Mouse (Mus musculus) gastrocnemius, postnatal 10 days (tissue): ENCODE results near the gene Defb45. TPM values are rescaled to one million over a fixed set of nuclear protein-coding genes. Genes with fewer than 3 reads are reported as not detected.

Experiments
- DNase-seq: peaks from one replicate; pipeline ENCODE4 v3.0.0; 2021; ENCODE audit warnings: mixed read lengths
- long read RNA-seq, 2 experiments: library from polyadenylated mRNA; stranded (forward); transcript quantifications; one replicate each; pipeline ENCODE4 v2.0.0; 2021
- total RNA-seq, 2 experiments: library from RNA; stranded (reverse); gene quantifications; 2 replicates each; pipeline ENCODE4 v1.2.3; 2021

Defb45 gene
- not detected for total RNA-seq
- long read RNA-seq, experiment 1 = 0 reads
- long read RNA-seq, experiment 2 = 0 reads

GRCm38 (mm10) chr2:152599299-152599698, at the start of gene Defb45:
Gene Defb45 (minus strand): TSS chr2:152599399.
- no peak for DNase-seq

GRCm38 (mm10) chr2:152639406-152640113, 40.4 kb upstream of the Defb45 start:
- DNase-seq = no peak

DNA sequence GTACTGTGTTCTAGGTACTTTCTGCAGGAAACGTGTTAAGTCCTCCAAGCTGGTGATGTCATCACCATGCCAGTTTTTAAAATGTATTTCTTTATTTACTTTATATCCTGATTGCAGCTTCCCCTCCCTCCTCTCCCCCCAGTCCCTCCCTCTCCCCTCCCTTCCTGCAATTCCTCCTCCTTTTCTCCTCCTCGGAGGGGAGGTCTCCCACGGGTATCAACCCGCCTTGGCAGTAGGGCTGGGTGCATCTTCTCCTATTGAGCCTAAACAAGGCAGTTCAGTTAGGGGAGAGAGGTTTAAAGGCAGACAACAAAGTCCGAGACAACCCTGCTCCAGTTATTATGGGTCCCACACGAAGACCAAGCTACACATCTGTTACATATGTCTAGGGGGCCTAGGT, 39.7 kb upstream of the Defb45 start:
- no peak for DNase-seq

- no peak for DNase-seq
Measured at GRCm38 (mm10) chr2:152637381-152637780, 38.2 kb upstream of the Defb45 start.

DNA sequence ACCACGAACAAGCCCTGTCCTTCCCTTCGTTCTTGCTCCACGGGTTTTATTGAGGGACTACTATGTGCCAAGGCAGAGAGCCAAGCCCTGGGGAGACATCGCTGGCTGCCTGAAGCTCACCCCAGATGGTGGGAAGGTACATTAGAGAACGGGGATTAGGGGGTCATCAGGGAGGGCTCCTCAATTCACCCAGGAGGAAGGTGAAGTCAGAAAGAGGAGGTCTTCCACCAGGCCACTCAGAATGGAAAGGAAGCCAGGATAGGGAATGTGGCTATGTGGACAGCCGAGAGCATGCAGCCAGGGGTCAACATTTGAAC, 37.8 kb upstream of the Defb45 start:
- DNase-seq = no peak

GRCm38 (mm10) chr2:152636246-152637005, 37.2 kb upstream of the Defb45 start:
- peak; percentile 75 for DNase-seq

DNA sequence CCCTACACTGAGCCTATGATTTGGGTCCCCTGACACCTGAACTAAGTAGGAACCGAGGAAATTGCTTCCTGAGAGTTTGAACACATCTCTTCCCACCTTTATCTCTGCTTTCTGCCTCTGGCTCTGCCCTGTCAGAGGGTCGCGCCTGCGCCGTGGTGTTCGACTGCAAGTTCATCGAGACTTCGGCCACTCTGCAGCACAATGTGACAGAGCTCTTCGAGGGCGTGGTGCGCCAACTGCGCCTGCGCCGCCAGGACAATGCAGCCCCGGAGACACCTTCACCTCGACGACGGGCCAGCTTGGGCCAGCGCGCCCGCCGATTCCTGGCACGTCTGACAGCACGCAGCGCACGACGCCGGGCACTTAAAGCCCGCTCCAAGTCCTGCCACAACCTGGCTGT, 35.1 kb upstream of the Defb45 start:
- DNase-seq = no peak

DNA sequence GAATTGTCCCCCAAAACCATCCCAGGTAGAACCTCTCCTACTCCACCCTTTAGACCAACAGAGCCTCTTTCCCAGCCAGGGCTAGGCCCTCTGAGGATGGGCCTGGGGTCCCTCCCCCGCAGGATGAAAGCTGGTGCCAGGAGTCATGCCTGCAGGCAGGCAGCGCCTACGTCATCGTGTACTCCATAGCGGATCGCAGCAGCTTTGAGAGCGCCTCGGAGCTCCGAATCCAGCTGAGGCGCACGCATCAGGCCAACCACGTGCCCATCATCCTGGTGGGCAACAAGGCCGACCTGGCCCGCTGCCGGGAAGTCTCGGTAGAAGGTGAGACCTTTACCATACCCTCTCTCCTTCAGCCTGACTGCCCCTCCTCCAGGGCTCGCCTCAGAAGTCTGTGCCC, 34.1 kb upstream of the Defb45 start:
- peak; percentile 30 for DNase-seq

DNA sequence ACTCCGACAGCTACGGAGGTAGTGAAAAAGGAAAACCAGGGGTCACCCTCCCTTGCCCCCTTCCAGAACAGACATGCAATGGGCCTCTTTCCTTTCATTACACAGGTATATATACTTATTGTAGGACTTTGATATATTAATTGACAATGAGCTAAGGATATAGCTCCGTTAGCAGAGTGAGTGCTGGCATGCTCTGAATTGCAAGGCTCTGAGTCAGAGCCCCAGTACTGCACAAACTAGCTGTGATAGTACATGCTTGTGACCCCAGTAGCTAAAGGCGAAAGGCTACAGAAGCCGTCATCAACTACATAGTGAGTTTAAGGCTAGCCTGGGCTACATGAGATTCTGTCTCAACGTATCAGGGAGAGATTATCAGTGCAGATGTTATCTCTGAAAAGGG, 30.7 kb upstream of the Defb45 start:
- DNase-seq = no peak

GRCm38 (mm10) chr2:152629239-152629638, 30.0 kb upstream of the Defb45 start:
- DNase-seq = no peak

GRCm38 (mm10) chr2:152628066-152628465, 28.9 kb upstream of the Defb45 start:
- DNase-seq = peak; percentile 22

DNA sequence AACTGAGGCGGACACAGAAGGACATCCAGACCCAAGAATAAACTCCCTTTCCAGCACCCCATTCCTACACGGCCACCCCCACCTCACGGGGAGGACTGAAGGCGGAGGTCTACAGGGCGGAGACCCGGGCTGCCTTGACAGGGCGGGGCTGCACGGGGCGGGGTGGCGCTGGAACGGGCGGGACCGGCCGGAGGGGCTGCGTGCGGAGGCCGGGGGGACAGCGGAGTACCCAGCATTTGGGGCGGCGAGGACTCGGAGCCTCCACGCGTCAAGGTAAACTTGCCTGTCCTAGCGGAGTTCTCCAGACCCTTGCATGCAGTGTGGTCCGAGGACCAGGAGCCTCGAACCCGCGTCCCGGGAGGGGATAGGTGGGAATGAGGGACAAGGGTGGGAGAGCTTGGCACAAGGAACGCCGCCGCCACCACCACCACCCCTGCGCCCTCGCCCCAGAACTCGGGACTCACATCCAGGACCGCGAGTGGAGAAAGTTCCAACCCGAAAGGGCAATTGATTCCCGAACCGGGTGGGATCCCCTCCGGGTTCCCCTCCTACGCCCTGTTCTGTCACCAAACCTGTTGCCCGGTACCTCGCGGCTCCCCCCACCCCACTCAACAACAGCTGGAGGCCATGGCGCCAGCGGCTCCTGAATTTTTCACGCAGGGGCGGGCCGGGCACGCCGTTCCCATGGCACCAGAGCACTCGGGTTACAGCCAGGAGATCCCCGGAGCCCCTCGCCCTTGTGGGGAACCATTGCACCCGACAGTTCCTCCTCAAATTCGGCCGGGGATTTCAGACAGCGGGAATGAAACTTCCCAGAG, 27.8 kb upstream of the Defb45 start, which contains the start of gene Rem1:
TSS of gene Rem1 (plus strand) at position 178 of the 818 bp plus-strand sequence.
- peak; percentile 49 for DNase-seq

DNA sequence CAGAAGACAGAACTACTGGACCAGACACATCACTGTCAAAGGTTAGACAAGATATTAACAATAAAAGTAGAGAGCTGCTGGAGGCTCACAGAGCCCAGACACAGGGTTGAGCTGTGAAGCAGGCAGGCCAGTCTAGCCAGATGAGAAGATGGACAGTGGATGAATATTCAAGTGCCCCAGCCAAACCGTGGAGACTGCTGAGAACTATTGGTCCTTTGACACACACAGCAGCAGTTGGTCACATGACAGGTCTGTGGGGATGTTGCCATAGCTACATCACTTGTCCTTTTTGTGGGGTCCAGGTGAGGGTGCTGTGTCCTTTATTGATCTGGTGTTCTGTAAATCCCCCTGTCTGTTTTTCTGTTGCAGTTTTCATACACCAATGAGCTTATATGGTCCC, 26.1 kb upstream of the Defb45 start:
- DNase-seq = no peak

GRCm38 (mm10) chr2:152624566-152624965, 25.4 kb upstream of the Defb45 start:
- DNase-seq = no peak

DNA sequence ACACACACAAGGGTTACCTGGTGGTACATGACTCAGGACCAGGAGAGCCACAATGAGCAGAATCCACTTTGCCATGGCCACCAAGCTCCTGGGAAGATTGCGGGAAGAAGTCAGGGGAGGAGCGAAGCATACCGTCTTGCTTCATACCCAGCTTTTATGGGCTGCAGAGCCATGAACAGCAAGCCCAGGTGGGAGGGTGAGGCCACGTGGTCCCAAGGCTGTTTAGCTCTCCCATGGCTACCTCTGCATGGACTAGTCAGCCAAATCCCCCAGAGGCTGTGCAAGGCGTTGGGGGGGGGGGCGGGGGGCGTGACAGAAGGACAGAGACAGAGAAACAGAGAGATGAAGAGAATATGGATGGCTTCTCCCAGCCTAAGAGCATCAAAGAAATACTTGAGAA, 23.8 kb upstream of the Defb45 start, which contains the start of gene Defb25:
TSS of gene Defb25 (minus strand) at position 101 of the 400 bp plus-strand sequence.
- DNase-seq = no peak

DNA sequence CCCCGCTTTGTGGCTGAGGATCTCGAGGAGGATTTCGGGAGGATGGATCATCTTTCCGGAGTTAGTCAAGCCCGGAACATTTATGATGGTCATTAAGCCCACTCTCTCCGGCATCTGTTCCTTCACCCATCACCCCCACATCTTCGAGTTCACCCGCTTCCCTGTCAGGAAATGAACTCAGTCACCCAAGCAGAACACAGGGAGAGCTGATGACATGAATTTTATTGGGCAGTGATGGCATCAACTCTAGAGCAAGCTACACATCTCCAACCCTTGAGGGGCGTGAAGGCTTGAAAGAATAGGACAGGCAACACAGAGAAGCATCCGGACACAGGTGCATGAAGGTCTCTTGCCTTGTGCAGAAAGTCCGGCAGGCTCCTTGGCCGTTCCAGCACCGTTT, 23.0 kb upstream of the Defb45 start:
- DNase-seq = no peak

GRCm38 (mm10) chr2:152620367-152621134, 21.4 kb upstream of the Defb45 start:
- DNase-seq = peak; percentile 22

- DNase-seq = no peak
Measured at GRCm38 (mm10) chr2:152617374-152617773, 18.2 kb upstream of the Defb45 start.

GRCm38 (mm10) chr2:152616470-152616869, 17.3 kb upstream of the Defb45 start:
- DNase-seq = no peak

- DNase-seq = peak; percentile 40
Measured at GRCm38 (mm10) chr2:152615563-152615962, 16.4 kb upstream of the Defb45 start.

DNA sequence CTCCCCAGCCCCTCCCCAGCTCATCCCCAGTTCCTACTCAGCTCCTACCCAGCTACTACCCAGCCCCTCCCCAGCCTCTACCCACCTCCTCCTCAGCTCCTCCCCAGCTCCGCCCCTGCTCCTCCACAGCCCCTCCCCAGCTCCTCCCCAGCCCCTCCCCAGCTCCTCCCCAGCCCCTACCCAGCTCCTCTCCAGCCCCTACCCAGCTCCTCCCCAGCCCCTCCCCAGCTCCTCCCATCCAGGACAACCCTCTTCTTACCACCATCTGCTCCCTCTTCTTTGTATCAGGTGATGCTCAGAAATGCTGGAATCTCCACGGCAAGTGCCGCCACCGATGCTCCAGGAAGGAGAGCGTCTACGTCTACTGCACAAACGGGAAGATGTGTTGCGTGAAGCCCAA, 13.0 kb upstream of the Defb45 start:
- DNase-seq = no peak

- no peak for DNase-seq
Measured at GRCm38 (mm10) chr2:152608719-152609118, 9.5 kb upstream of the Defb45 start.
